Mouse (Mus musculus) stomach, embryonic 15.5 days (tissue): ENCODE measurements at regions not wholly inside any gene's neighbourhood (a gene's known extent, or its start where the extent isn't known, plus 50 kb on each side); places are given as distances from the start of the nearest gene placed in this dataset.

ENCODE experiments used
- ATAC-seq: fragments of 200-750 bp; cut with Nextera tagmentation; 2 replicates; pipeline ENCODE4 v1.8.0; 2017; ENCODE audit warnings: low read depth, moderate number of reproducible peaks, moderate TSS enrichment; ENCODE audit not compliant: insufficient read depth, low FRiP score
- H3K27ac ChIP-seq: fragments of 300-500 bp; sonication (generic); 2 replicates; pipeline ENCODE4 v1.5.1; 2015; ENCODE audit warnings: mild to moderate bottlenecking, inconsistent platforms
- H3K27me3 ChIP-seq: fragments of 300-500 bp; sonication (generic); replicated peaks from 2 replicates; pipeline ENCODE4 v1.6.1; 2015; ENCODE audit warnings: inconsistent platforms
- H3K36me3 ChIP-seq: fragments of 300-500 bp; sonication (generic); 2 replicates; pipeline ENCODE4 v1.6.1; 2015; ENCODE audit warnings: inconsistent platforms
- H3K4me1 ChIP-seq: fragments of 300-500 bp; sonication (generic); 2 replicates; pipeline ENCODE4 v1.6.1; 2015; ENCODE audit warnings: inconsistent platforms
- H3K4me2 ChIP-seq: fragments of 300-500 bp; sonication (generic); 2 replicates; pipeline ENCODE4 v1.6.1; 2015; ENCODE audit warnings: mild to moderate bottlenecking, inconsistent platforms
- H3K4me3 ChIP-seq: fragments of 300-500 bp; sonication (generic); replicated peaks from 2 replicates; pipeline ENCODE4 v1.5.1; 2015; ENCODE audit warnings: inconsistent platforms
- H3K9ac ChIP-seq: fragments of 300-500 bp; sonication (generic); 2 replicates; pipeline ENCODE4 v1.6.1; 2015; ENCODE audit warnings: inconsistent platforms
- H3K9me3 ChIP-seq: fragments of 300-500 bp; sonication (generic); 2 replicates; pipeline ENCODE4 v1.6.1; 2016; ENCODE audit warnings: inconsistent platforms
- WGBS: fragments of 180-500 bp; shearing (Covaris S2); methylation state at CpG from one replicate; pipeline ENCODE4 v1.1.7; 2015; 5-methylcytosine and 5-hydroxymethylcytosine counted together

DNA sequence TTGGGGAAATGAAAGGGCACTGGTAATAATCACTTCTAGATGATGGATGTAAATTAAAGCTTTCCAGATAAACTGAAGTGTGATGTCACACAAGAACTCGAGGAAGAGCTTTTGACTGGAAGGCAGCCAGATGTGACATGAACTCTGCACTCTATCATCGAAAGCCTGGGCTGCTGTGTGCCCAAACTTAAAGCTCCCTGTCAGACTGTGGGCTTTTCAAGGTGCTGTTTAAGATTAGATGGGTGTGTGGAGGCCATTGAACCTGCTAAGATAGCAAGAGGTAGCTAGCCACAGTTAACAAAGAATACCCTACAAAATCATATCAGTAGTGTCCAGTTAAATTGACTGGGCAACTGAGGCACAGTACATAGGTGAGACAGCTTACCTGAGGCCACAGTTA lies 190.1 kb downstream of the Fam49a start:
- Histone ChIP-seq H3K4me3 (no peak overlapping the region), H3K4me1 (no peaks in the 10 kb centered on the region), H3K4me2 (no peak overlapping the region), H3K9me3 (no peaks in the 10 kb centered on the region), H3K27ac (no peak overlapping the region), H3K27me3 (no peaks in the 10 kb centered on the region), H3K9ac (no peak overlapping the region), H3K36me3 (no peaks in the 10 kb centered on the region)
- WGBS: 17% methylated on average over 2 of the region's 2 CpGs
- ATAC-seq: no peak; the same call in 1 of the 2 replicates

DNA sequence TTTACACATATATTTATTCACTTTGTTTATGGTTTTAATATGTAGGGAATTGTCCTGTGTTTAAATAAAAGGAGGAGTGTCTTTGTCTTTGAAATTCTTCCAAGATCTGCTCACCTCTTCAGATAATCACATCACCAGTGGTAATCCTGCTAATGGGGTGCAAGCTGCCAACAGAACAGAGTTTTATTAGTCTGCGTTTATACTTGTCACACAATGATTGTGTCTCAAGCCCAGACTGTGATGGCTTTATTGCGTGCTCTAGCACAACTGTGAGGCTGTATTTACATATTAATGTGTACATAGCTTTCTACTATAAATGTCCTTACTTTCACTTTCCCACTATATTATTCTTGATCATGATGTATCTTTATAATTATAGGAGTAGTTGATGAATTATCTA lies 184.8 kb downstream of the Fam49a start:
- 44% methylated on average over 2 of the region's 2 CpGs for WGBS
- Histone ChIP-seq H3K36me3 (no peaks in the 10 kb centered on the region), H3K4me3 (no peak overlapping the region), H3K4me2 (no peak overlapping the region), H3K9me3 (no peaks in the 10 kb centered on the region), H3K9ac (no peak overlapping the region), H3K4me1 (no peaks in the 10 kb centered on the region), H3K27ac (no peak overlapping the region), H3K27me3 (no peaks in the 10 kb centered on the region)
- no peak for ATAC-seq

DNA sequence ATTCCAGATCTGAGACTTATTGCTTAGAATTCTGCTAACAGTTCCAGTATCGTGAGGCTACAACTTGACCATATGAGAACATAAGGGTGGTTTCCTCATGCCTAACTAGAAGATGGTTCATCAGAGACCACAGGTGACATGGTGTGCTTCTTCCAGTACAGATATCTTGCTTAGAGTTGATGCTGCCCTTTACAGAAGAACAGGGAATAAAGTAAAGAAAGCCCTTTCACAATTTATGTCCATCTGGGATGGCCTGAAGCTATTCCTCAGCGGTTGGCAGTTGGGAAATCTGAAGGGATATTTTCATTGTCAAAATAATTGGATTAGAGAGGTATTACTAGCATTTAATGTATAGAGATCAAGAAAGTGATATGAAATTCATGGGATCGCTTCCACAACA lies 184.3 kb downstream of the Fam49a start:
- no peaks in the 10 kb centered on the region for H3K27me3 ChIP-seq
- H3K9ac ChIP-seq: no peak overlapping the region
- H3K4me3 ChIP-seq: no peak overlapping the region
- WGBS: 87% methylated on average over 3 of the region's 3 CpGs
- no peaks in the 10 kb centered on the region for H3K36me3 ChIP-seq
- no peak for ATAC-seq
- no peak overlapping the region for H3K27ac ChIP-seq
- H3K9me3 ChIP-seq: no peaks in the 10 kb centered on the region
- H3K4me1 ChIP-seq: no peaks in the 10 kb centered on the region
- no peak overlapping the region for H3K4me2 ChIP-seq

DNA sequence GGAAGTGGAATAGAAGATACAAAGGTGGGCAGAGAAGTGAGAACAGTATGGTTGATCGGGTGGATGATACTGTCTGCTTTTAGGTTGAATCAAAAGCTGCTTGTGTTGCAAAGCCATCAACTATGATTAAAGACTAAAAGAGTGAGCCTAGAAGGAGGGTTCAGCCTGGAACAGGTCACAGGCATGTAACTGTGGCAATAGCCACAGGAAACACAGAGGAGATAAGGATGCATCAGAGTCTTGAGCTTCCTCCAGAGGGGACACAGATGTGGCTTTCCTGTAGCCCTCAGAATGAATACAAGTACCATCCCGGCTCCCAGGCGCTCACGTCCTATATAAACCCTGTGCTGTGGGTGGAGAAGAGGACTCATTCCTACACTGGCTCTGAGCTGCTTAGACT lies 180.9 kb downstream of the Fam49a start:
- Histone ChIP-seq H3K4me2 (no peak overlapping the region), H3K9me3 (no peaks in the 10 kb centered on the region), H3K4me1 (no peaks in the 10 kb centered on the region), H3K9ac (no peak overlapping the region), H3K27ac (no peak overlapping the region), H3K27me3 (no peaks in the 10 kb centered on the region), H3K36me3 (no peaks in the 10 kb centered on the region), H3K4me3 (no peak overlapping the region)
- no peak for ATAC-seq
- 81% methylated on average over 4 of the region's 4 CpGs for WGBS

- no peaks in the 10 kb centered on the region for H3K9me3 ChIP-seq
- ATAC-seq: no peak
- H3K27me3 ChIP-seq: no peaks in the 10 kb centered on the region
- H3K4me3 ChIP-seq: no peak overlapping the region
- no peak overlapping the region for H3K9ac ChIP-seq
- H3K27ac ChIP-seq: no peak overlapping the region
- H3K4me1 ChIP-seq: no peaks in the 10 kb centered on the region
- WGBS: 80% methylated on average over 1 of the region's 1 CpGs
- no peak overlapping the region for H3K4me2 ChIP-seq
- no peaks in the 10 kb centered on the region for H3K36me3 ChIP-seq
Measured at GRCm38 (mm10) chr12:12436379-12436778, 174.4 kb downstream of the Fam49a start.

DNA sequence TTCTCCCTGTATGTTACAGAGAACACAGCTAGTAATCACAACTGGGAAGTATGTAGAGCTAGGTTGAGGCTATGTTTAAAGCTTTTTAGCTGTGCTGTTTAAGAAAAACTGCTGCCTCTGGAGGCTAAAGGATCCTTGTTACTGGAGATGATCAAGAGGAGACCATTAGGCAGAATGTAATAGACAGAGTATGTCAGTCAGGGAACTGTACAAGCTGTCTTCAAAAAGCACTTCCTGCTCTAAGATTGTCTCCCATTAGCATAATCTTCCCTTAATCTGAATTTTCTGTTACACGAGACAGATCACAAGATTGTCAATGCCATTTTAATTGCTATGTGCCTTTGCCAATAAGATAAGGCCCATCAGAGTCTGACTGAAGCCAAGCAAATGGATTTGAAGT lies 170.7 kb downstream of the Fam49a start:
- H3K4me2 ChIP-seq: no peak overlapping the region
- no peak for ATAC-seq
- no peak overlapping the region for H3K4me3 ChIP-seq
- no peaks in the 10 kb centered on the region for H3K9me3 ChIP-seq
- H3K4me1 ChIP-seq: no peaks in the 10 kb centered on the region
- whole genome bisulfite sequencing: 67% methylated on average over 1 of the region's 1 CpGs
- no peaks in the 10 kb centered on the region for H3K36me3 ChIP-seq
- no peak overlapping the region for H3K27ac ChIP-seq
- H3K27me3 ChIP-seq: no peaks in the 10 kb centered on the region
- H3K9ac ChIP-seq: no peak overlapping the region
